ENCODE assay signal across 8 mouse cellular contexts in the genomic region with DNA sequence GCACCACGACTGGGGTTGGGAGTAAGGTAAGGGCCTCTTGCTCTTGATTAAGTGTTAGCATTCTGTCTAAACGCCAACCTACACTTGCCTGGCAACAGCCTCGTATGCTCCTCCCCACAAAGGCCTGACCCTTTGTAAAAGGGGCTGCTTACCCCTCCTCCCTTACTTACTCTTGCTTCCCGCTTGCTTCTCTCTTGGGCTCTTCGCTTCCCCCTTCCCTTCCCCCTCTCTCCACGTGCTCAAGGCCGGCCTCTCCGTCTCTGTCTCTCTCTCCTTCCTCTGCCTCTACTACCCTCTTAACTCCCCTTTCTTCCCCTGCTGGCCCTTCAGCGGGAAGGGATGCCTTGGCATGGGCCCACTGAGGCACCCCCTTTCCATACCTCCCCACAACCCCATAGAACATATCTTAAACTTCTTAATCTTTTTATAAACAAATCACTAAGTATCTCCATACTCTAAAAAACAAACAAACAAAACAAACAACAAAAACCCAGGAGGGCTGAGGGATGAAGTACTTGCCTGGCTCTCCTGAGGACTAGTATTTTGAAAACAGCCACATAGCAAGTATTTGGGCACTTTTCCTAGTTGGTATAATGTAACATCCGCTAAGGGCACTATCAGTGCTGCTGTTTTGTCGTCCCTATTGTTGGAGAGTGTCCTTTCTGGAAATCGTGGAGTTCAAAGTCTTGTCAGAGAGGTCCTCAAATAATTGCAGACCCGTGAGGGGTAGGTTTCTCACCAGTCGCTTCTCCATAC. TPM values are rescaled to one million over a fixed set of nuclear protein-coding genes. Genes with fewer than 3 reads are reported as not detected.
DNase-seq lines count a peak whose midpoint lies in the region; ATAC-seq lines count a peak whose summit lies in the region.

No protein-coding gene starts in this region.

- no peaks in the 10 kb centered on the region for H3K36me3 ChIP-seq in kidney, embryonic 15.5 days
- H3K36me3 ChIP-seq in hindbrain, embryonic 16.5 days (ENCODE audit: control insufficient read depth, insufficient read depth, low read length): no peaks in the 10 kb centered on the region
- no peaks in the 10 kb centered on the region for H3K36me3 ChIP-seq in midbrain, embryonic 10.5 days

- H3K9ac ChIP-seq in kidney, embryonic 15.5 days: peak overlapping the region; percentile 69; the same call in 1 of the 2 replicates
- H3K9ac ChIP-seq in hindbrain, embryonic 16.5 days (ENCODE audit: low read depth, low read length): peak overlapping the region; percentile 65; the same call in 1 of the 2 replicates

- no peaks in the 10 kb centered on the region for H3K27me3 ChIP-seq in kidney, embryonic 15.5 days
- H3K27me3 ChIP-seq in hindbrain, embryonic 16.5 days (replicated peaks; ENCODE audit: control insufficient read depth, insufficient read depth, low read length): 0 out of 2 replicates have a peak, but pooled peaks cover 2% of the 10 kb centered on the region
- peaks cover 29% of the 10 kb centered on the region for H3K27me3 ChIP-seq in midbrain, embryonic 10.5 days (ENCODE audit: low read depth, poor library complexity, severe bottlenecking)

- peaks cover 27% of the 10 kb centered on the region for H3K4me1 ChIP-seq in kidney, embryonic 15.5 days
- H3K4me1 ChIP-seq in hindbrain, embryonic 16.5 days (ENCODE audit: control insufficient read depth, insufficient read depth, low read depth, low read length): peaks cover 14% of the 10 kb centered on the region
- peaks cover 38% of the 10 kb centered on the region for H3K4me1 ChIP-seq in midbrain, embryonic 10.5 days

- no peak for DNase-seq in kidney, adult 8-10 months
- peak; percentile 44 for DNase-seq in embryo, embryonic 9.5 days (ENCODE audit: extremely low spot score)
- peak; percentile 35 for DNase-seq in midbrain, embryonic 10.5 days (ENCODE audit: low spot score)
- peak; percentile 37 to 67 for DNase-seq in thymus, postnatal 36 days
- no peak for DNase-seq in yolk sac, embryonic 10.5 days (ENCODE audit: low spot score)

- H3K27ac ChIP-seq in kidney, embryonic 15.5 days: no peak overlapping the region
- H3K27ac ChIP-seq in hindbrain, embryonic 16.5 days (ENCODE audit: low read depth, low read length): no peak overlapping the region
- peak overlapping the region; percentile 35; the same call in 1 of the 2 replicates for H3K27ac ChIP-seq in midbrain, embryonic 10.5 days (replicated peaks)

- 15% methylated on average over 14 of the region's 14 CpGs for WGBS in kidney, embryonic 15.5 days
- 10% methylated on average over 14 of the region's 14 CpGs for WGBS in hindbrain, embryonic 16.5 days
- WGBS in midbrain, embryonic 10.5 days: 4% methylated on average over 14 of the region's 14 CpGs

- H3K4me2 ChIP-seq in kidney, embryonic 15.5 days: peak overlapping the region; percentile 99
- peak overlapping the region; percentile 96 for H3K4me2 ChIP-seq in hindbrain, embryonic 16.5 days (ENCODE audit: low read length)

- peak overlapping the region; percentile 73 for H3K4me3 ChIP-seq in kidney, embryonic 15.5 days (replicated peaks)
- peak overlapping the region; percentile 50 for H3K4me3 ChIP-seq in hindbrain, embryonic 16.5 days (ENCODE audit: low read length)
- peak overlapping the region; percentile 67 for H3K4me3 ChIP-seq in midbrain, embryonic 10.5 days

- H3K9me3 ChIP-seq in kidney, embryonic 15.5 days (replicated peaks): no peaks in the 10 kb centered on the region
- H3K9me3 ChIP-seq in hindbrain, embryonic 16.5 days (ENCODE audit: control insufficient read depth, low read length): no peaks in the 10 kb centered on the region
- no peaks in the 10 kb centered on the region for H3K9me3 ChIP-seq in midbrain, embryonic 10.5 days (replicated peaks)

- no peak for ATAC-seq in kidney, embryonic 15.5 days (replicated peaks; ENCODE audit: low FRiP score)
- ATAC-seq in hindbrain, embryonic 16.5 days: no peak
- ATAC-seq in cerebellum, adult (ENCODE audit: insufficient number of reproducible peaks, low FRiP score, low TSS enrichment): no peak

RNA-seq across cellular contexts. Expression of gene Tor3a, which starts 1.3 kb away (rescaled TPM):
- polyA plus RNA-seq in kidney, embryonic 15.5 days (2015; fragmentation: Nextera tagmentation; extraction: Ambion mirVana): 16.8 and 17.8 TPM in 2 replicates
- 4.8 and 5.2 TPM in 2 replicates for polyA plus RNA-seq in hindbrain, embryonic 16.5 days (2015; fragmentation: Nextera tagmentation; extraction: Ambion mirVana)
- polyA plus RNA-seq in midbrain, embryonic 10.5 days (2016; fragmentation: Nextera tagmentation; extraction: Ambion mirVana): 6.1 and 6.9 TPM in 2 replicates

RNA-seq across cellular contexts. Expression of gene Fam20b, which starts 46.0 kb away (rescaled TPM):
- polyA plus RNA-seq in kidney, embryonic 15.5 days (2015; fragmentation: Nextera tagmentation; extraction: Ambion mirVana): 32.0 and 33.5 TPM in 2 replicates
- 23.9 and 32.1 TPM in 2 replicates for polyA plus RNA-seq in hindbrain, embryonic 16.5 days (2015; fragmentation: Nextera tagmentation; extraction: Ambion mirVana)
- 16.6 and 19.9 TPM in 2 replicates for polyA plus RNA-seq in midbrain, embryonic 10.5 days (2016; fragmentation: Nextera tagmentation; extraction: Ambion mirVana)

Comparison
In these comparisons a context has a peak if more than half of its experiments do, and no peak if none do; other contexts are left out.
1. DNase-seq: peak in embryo, embryonic 9.5 days (single experiment), midbrain, embryonic 10.5 days (single experiment) and thymus, postnatal 36 days (2 of 2); none in kidney, adult 8-10 months (0 of 2) and yolk sac, embryonic 10.5 days (single experiment).
2. Peak in every context shown above with its lines, with median percentiles within 50 percentile points of each other: H3K4me3 ChIP-seq.